Mouse (Mus musculus) embryonic facial prominence, embryonic 13.5 days (tissue): ENCODE measurements at regions not wholly inside any gene's neighbourhood (a gene's known extent, or its start where the extent isn't known, plus 50 kb on each side); places are given as distances from the start of the nearest gene placed in this dataset.

Source experiments
- ATAC-seq: fragments of 200-750 bp; cut with Nextera tagmentation; 2 replicates; pipeline ENCODE4 v1.8.0; 2017; ENCODE audit warnings: low read depth; ENCODE audit not compliant: insufficient number of reproducible peaks, insufficient read depth, low FRiP score, low TSS enrichment
- H3K27ac ChIP-seq: fragments of 300-500 bp; sonication (generic); 2 replicates; pipeline ENCODE4 v1.5.1; 2015; ENCODE audit warnings: moderate library complexity, mild to moderate bottlenecking, inconsistent platforms
- H3K27me3 ChIP-seq: fragments of 300-500 bp; sonication (generic); 2 replicates; pipeline ENCODE4 v1.6.1; 2015; ENCODE audit warnings: mild to moderate bottlenecking, inconsistent platforms
- H3K36me3 ChIP-seq: fragments of 300-500 bp; sonication (generic); 2 replicates; pipeline ENCODE4 v1.6.1; 2015; ENCODE audit warnings: mild to moderate bottlenecking, inconsistent platforms
- H3K4me1 ChIP-seq: fragments of 300-500 bp; sonication (generic); 2 replicates; pipeline ENCODE4 v1.6.1; 2015; ENCODE audit warnings: inconsistent platforms
- H3K4me2 ChIP-seq: fragments of 300-500 bp; sonication (generic); 2 replicates; pipeline ENCODE4 v1.6.1; 2015; ENCODE audit warnings: moderate library complexity, mild to moderate bottlenecking, inconsistent platforms
- H3K4me3 ChIP-seq: fragments of 300-500 bp; sonication (generic); 2 replicates; pipeline ENCODE4 v1.5.1; 2015; ENCODE audit warnings: mild to moderate bottlenecking, inconsistent platforms
- H3K9ac ChIP-seq: fragments of 300-500 bp; sonication (generic); 2 replicates; pipeline ENCODE4 v1.6.1; 2015; ENCODE audit warnings: mild to moderate bottlenecking, inconsistent platforms
- H3K9me3 ChIP-seq: fragments of 300-500 bp; sonication (generic); 2 replicates; pipeline ENCODE4 v1.6.1; 2016; ENCODE audit warnings: inconsistent platforms
- WGBS: fragments of 180-500 bp; shearing (Covaris S2); methylation state at CpG from one replicate; pipeline ENCODE4 v1.1.7; 2015; ENCODE audit warnings: mixed read lengths; 5-methylcytosine and 5-hydroxymethylcytosine counted together

GRCm38 (mm10) chr10:21446641-21447040 is 69.5 kb downstream of the Aldh8a1 start:
- ATAC-seq, result no peak
- H3K27me3 ChIP-seq, result 0 out of 2 replicates have a peak, but pooled peaks cover 2% of the 10 kb centered on the region
- WGBS, result 35% methylated on average over 12 of the region's 12 CpGs
- no peaks in the 10 kb centered on the region for H3K9me3 ChIP-seq
- H3K4me2 ChIP-seq, result 0 out of 2 replicates have a peak overlapping the region, but pooled peaks have one; percentile 26
- H3K4me1 ChIP-seq, result peaks cover 35% of the 10 kb centered on the region
- H3K9ac ChIP-seq, result no peak overlapping the region
- peak overlapping the region; percentile 64 for H3K27ac ChIP-seq
- H3K4me3 ChIP-seq, result no peak overlapping the region
- no peaks in the 10 kb centered on the region for H3K36me3 ChIP-seq

GRCm38 (mm10) chr10:21448132-21448531 is 71.0 kb downstream of the Aldh8a1 start:
- 87% methylated on average over 3 of the region's 3 CpGs for WGBS
- no peak overlapping the region for H3K4me2 ChIP-seq
- no peak for ATAC-seq
- no peak overlapping the region for H3K27ac ChIP-seq
- H3K4me3 ChIP-seq, result no peak overlapping the region
- no peaks in the 10 kb centered on the region for H3K27me3 ChIP-seq
- H3K9ac ChIP-seq, result no peak overlapping the region
- no peaks in the 10 kb centered on the region for H3K36me3 ChIP-seq
- H3K4me1 ChIP-seq, result peaks cover 27% of the 10 kb centered on the region
- no peaks in the 10 kb centered on the region for H3K9me3 ChIP-seq

- Histone ChIP-seq H3K4me3 (no peak overlapping the region), H3K27ac (no peak overlapping the region), H3K4me2 (no peak overlapping the region), H3K9ac (no peak overlapping the region), H3K36me3 (no peaks in the 10 kb centered on the region), H3K27me3 (no peaks in the 10 kb centered on the region), H3K4me1 (peaks cover 19% of the 10 kb centered on the region), H3K9me3 (no peaks in the 10 kb centered on the region)
- 79% methylated on average over 5 of the region's 5 CpGs for WGBS
- no peak for ATAC-seq
Measured at GRCm38 (mm10) chr10:21448942-21449341, 71.9 kb downstream of the Aldh8a1 start.

GRCm38 (mm10) chr10:21452611-21453010 is 75.5 kb downstream of the Aldh8a1 start:
- Histone ChIP-seq H3K36me3 (no peaks in the 10 kb centered on the region), H3K27ac (no peak overlapping the region), H3K9ac (no peak overlapping the region), H3K4me2 (no peak overlapping the region), H3K27me3 (no peaks in the 10 kb centered on the region), H3K9me3 (no peaks in the 10 kb centered on the region), H3K4me3 (no peak overlapping the region), H3K4me1 (peaks cover 16% of the 10 kb centered on the region)
- ATAC-seq, result no peak
- WGBS, result 94% methylated on average over 2 of the region's 2 CpGs

- Histone ChIP-seq H3K4me3 (no peak overlapping the region), H3K27me3 (no peaks in the 10 kb centered on the region), H3K4me2 (no peak overlapping the region), H3K9ac (no peak overlapping the region), H3K27ac (no peak overlapping the region), H3K36me3 (no peaks in the 10 kb centered on the region), H3K9me3 (no peaks in the 10 kb centered on the region), H3K4me1 (peaks cover 18% of the 10 kb centered on the region)
- no peak for ATAC-seq
- WGBS, result 84% methylated on average over 3 of the region's 3 CpGs
Measured at GRCm38 (mm10) chr10:21453527-21453926, 76.4 kb downstream of the Aldh8a1 start.

GRCm38 (mm10) chr10:21454153-21454552 is 77.1 kb downstream of the Aldh8a1 start:
- Histone ChIP-seq H3K4me1 (peaks cover 18% of the 10 kb centered on the region), H3K4me3 (no peak overlapping the region), H3K9me3 (no peaks in the 10 kb centered on the region), H3K36me3 (no peaks in the 10 kb centered on the region), H3K27me3 (no peaks in the 10 kb centered on the region), H3K9ac (no peak overlapping the region), H3K4me2 (no peak overlapping the region), H3K27ac (no peak overlapping the region)
- 62% methylated on average over 5 of the region's 5 CpGs for WGBS
- ATAC-seq, result no peak

GRCm38 (mm10) chr10:21454757-21455156 is 77.7 kb downstream of the Aldh8a1 start:
- H3K4me3 ChIP-seq, result no peak overlapping the region
- no peaks in the 10 kb centered on the region for H3K27me3 ChIP-seq
- WGBS, result 89% methylated on average over 16 of the region's 16 CpGs
- no peak overlapping the region for H3K27ac ChIP-seq
- no peak overlapping the region for H3K9ac ChIP-seq
- no peak for ATAC-seq
- H3K4me1 ChIP-seq, result peaks cover 18% of the 10 kb centered on the region
- no peak overlapping the region for H3K4me2 ChIP-seq
- no peaks in the 10 kb centered on the region for H3K36me3 ChIP-seq
- no peaks in the 10 kb centered on the region for H3K9me3 ChIP-seq

GRCm38 (mm10) chr10:21455863-21456262 is 78.8 kb downstream of the Aldh8a1 start:
- Histone ChIP-seq H3K27ac (no peak overlapping the region; the same call in 1 of the 2 replicates), H3K36me3 (no peaks in the 10 kb centered on the region), H3K4me1 (peaks cover 18% of the 10 kb centered on the region), H3K27me3 (no peaks in the 10 kb centered on the region), H3K4me3 (no peak overlapping the region), H3K4me2 (no peak overlapping the region), H3K9me3 (no peaks in the 10 kb centered on the region), H3K9ac (no peak overlapping the region)
- WGBS, result 48% methylated on average over 5 of the region's 5 CpGs
- ATAC-seq, result no peak

GRCm38 (mm10) chr10:21456359-21456758 is 79.3 kb downstream of the Aldh8a1 start:
- H3K9me3 ChIP-seq, result no peaks in the 10 kb centered on the region
- peaks cover 18% of the 10 kb centered on the region for H3K4me1 ChIP-seq
- H3K9ac ChIP-seq, result no peak overlapping the region
- no peak for ATAC-seq
- no peaks in the 10 kb centered on the region for H3K36me3 ChIP-seq
- H3K4me2 ChIP-seq, result no peak overlapping the region
- no peak overlapping the region for H3K4me3 ChIP-seq
- H3K27ac ChIP-seq, result peak overlapping the region; percentile 72
- H3K27me3 ChIP-seq, result no peaks in the 10 kb centered on the region
- 15% methylated on average over 3 of the region's 3 CpGs for WGBS

- WGBS, result 41% methylated on average over 6 of the region's 6 CpGs
- H3K27ac ChIP-seq, result peak overlapping the region; percentile 72
- no peak for ATAC-seq
- H3K4me1 ChIP-seq, result peaks cover 18% of the 10 kb centered on the region
- no peaks in the 10 kb centered on the region for H3K36me3 ChIP-seq
- H3K27me3 ChIP-seq, result no peaks in the 10 kb centered on the region
- no peak overlapping the region for H3K4me2 ChIP-seq
- no peaks in the 10 kb centered on the region for H3K9me3 ChIP-seq
- H3K4me3 ChIP-seq, result no peak overlapping the region
- no peak overlapping the region for H3K9ac ChIP-seq
Measured at GRCm38 (mm10) chr10:21456991-21457390, 79.9 kb downstream of the Aldh8a1 start.

- no peak overlapping the region for H3K4me3 ChIP-seq
- no peaks in the 10 kb centered on the region for H3K9me3 ChIP-seq
- H3K9ac ChIP-seq, result no peak overlapping the region
- ATAC-seq, result no peak
- H3K4me1 ChIP-seq, result peaks cover 30% of the 10 kb centered on the region
- no peak overlapping the region for H3K4me2 ChIP-seq
- H3K27ac ChIP-seq, result no peak overlapping the region
- H3K36me3 ChIP-seq, result no peaks in the 10 kb centered on the region
- H3K27me3 ChIP-seq, result no peaks in the 10 kb centered on the region
Measured at GRCm38 (mm10) chr10:21458608-21459007, 81.5 kb downstream of the Aldh8a1 start.

- no peak overlapping the region for H3K4me2 ChIP-seq
- H3K9me3 ChIP-seq, result no peaks in the 10 kb centered on the region
- no peak for ATAC-seq
- H3K27ac ChIP-seq, result no peak overlapping the region
- H3K4me1 ChIP-seq, result peaks cover 31% of the 10 kb centered on the region
- H3K36me3 ChIP-seq, result no peaks in the 10 kb centered on the region
- H3K27me3 ChIP-seq, result no peaks in the 10 kb centered on the region; the same call in 1 of the 2 replicates
- no peak overlapping the region for H3K9ac ChIP-seq
- 64% methylated on average over 2 of the region's 2 CpGs for WGBS
- H3K4me3 ChIP-seq, result no peak overlapping the region
Measured at GRCm38 (mm10) chr10:21460062-21460461, 83.0 kb downstream of the Aldh8a1 start.

- Histone ChIP-seq H3K9ac (no peak overlapping the region), H3K9me3 (no peaks in the 10 kb centered on the region), H3K4me2 (peak overlapping the region; percentile 22), H3K36me3 (no peaks in the 10 kb centered on the region), H3K27ac (peak overlapping the region; percentile 69), H3K27me3 (no peaks in the 10 kb centered on the region; the same call in 1 of the 2 replicates), H3K4me1 (peaks cover 25% of the 10 kb centered on the region), H3K4me3 (no peak overlapping the region)
- no peak for ATAC-seq
- 32% methylated on average over 3 of the region's 3 CpGs for WGBS
Measured at GRCm38 (mm10) chr10:21462915-21463314, 85.8 kb downstream of the Aldh8a1 start.
